Mouse (Mus musculus): Measurements from ENCODE around the gene Gm12355.

DNA sequence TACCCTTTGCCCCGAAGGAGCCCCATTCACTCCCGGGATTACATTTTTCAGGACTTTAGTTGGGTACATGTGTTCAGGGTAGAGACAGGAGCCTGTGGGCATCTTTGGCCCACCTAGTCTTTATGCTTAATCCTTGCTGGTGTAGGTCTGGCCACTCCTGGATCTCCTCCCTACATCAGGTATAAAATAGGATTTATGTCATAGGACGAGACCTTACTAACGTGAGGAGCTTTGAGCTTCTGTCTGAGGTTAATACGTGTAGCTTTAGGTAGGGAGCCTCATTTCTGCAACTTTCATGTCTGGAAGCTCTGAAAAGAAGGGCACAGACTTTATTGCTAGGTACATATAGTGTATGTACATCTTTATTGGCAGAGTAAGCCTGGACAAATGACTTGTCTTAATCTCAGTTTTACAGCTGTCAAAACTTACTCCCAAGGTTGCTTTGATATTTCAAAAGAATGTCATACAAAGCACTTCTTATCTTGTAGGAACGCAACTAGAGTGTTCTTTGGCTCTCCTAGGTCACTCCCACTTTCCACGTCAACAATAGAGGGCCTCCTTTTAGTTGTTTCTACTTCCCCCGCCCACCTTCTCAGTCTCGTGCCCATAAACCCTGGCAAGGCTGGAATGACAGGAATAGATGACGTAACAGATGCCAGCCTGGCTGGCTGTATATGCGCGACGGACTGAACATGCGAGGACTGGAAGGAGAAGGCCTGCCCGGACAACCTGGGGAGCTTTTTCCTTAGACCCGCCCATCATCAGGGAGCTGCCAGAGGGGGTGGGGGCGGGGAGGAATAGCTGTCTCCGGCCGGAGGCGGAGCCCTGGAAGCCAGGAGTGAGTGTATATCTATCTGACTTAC lies 37.5 kb downstream of the Gm12355 start:
- TF ChIP-seq EP300 (IDR thresholded peaks at IDR 0.05; ENCODE audit: low read depth) (peak; percentile 34; the same call in 1 of the 2 replicates), CTCF (IDR thresholded peaks at IDR 0.05; ENCODE audit: low read depth) (no peak)
